Mouse (Mus musculus) megakaryocyte, adult 5-6 weeks (primary cell): ENCODE measurements around the gene Zbtb24. TPM values are rescaled to one million over a fixed set of nuclear protein-coding genes. Genes with fewer than 3 reads are reported as not detected.

Source experiments
- ATAC-seq: 2 replicates; pipeline ENCODE4 v1.8.0; 2016; ENCODE audit warnings: mild to moderate bottlenecking, inconsistent platforms; ENCODE audit not compliant: poor library complexity, severe bottlenecking
- total RNA-seq, 2 experiments: library from RNA; stranded (forward) in 1 of 2; stranded (reverse) in 1 of 2; fragments of 153-499, 151-499 nt in 1 of 2; fragments of 221-1000, 200-1000 nt in 1 of 2; gene quantifications; 2 replicates each; pipeline versions ENCODE4 v1.2.3 to v1.2.4; 2015 to 2017

Gene Zbtb24
- total RNA-seq, 2 experiments from 2014 or later, result 12.6 to 26.2 TPM

- ATAC-seq, result no peak
Measured at GRCm38 (mm10) chr10:41464401-41464955, 14.3 kb downstream of the Zbtb24 start.

- no peak for ATAC-seq
Measured at GRCm38 (mm10) chr10:41467325-41467724, 17.1 kb downstream of the Zbtb24 start.

GRCm38 (mm10) chr10:41470693-41471092, 20.5 kb downstream of the Zbtb24 start:
- no peak for ATAC-seq

GRCm38 (mm10) chr10:41472534-41472933, 22.4 kb downstream of the Zbtb24 start:
- ATAC-seq, result no peak

- ATAC-seq, result peak; percentile 11; the same call in 1 of the 2 replicates
Measured at GRCm38 (mm10) chr10:41472962-41473481, 22.8 kb downstream of the Zbtb24 start.

GRCm38 (mm10) chr10:41473782-41474468, 23.7 kb downstream of the Zbtb24 start:
- ATAC-seq, result peak; percentile 62

GRCm38 (mm10) chr10:41474981-41475391, 24.8 kb downstream of the Zbtb24 start:
- no peak for ATAC-seq

- ATAC-seq, result peak; percentile 50
Measured at GRCm38 (mm10) chr10:41476171-41477017, 26.2 kb downstream of the Zbtb24 start, which contains the start of gene Mical1. Gene Mical1, plus strand, starts transcription at chr10:41476314.

- ATAC-seq, result 0 out of 2 replicates have a peak, but pooled peaks have one; percentile 0
Measured at GRCm38 (mm10) chr10:41477018-41477277, 26.8 kb downstream of the Zbtb24 start.

- peak; percentile 44 for ATAC-seq
Measured at GRCm38 (mm10) chr10:41477278-41478181, 27.3 kb downstream of the Zbtb24 start.

- no peak for ATAC-seq
Measured at GRCm38 (mm10) chr10:41479961-41480360, 29.8 kb downstream of the Zbtb24 start.

GRCm38 (mm10) chr10:41480938-41481880, 31.0 kb downstream of the Zbtb24 start:
- ATAC-seq, result no peak

- ATAC-seq, result no peak
Measured at GRCm38 (mm10) chr10:41482446-41482845, 32.3 kb downstream of the Zbtb24 start.

- no peak for ATAC-seq
Measured at GRCm38 (mm10) chr10:41485778-41486177, 35.6 kb downstream of the Zbtb24 start.

- ATAC-seq, result no peak
Measured at GRCm38 (mm10) chr10:41486506-41487170, 36.5 kb downstream of the Zbtb24 start.

- 0 out of 2 replicates have a peak, but pooled peaks have one; percentile 16 for ATAC-seq
Measured at GRCm38 (mm10) chr10:41488877-41489276, 38.7 kb downstream of the Zbtb24 start.

- no peak for ATAC-seq
Measured at GRCm38 (mm10) chr10:41489294-41489693, 39.1 kb downstream of the Zbtb24 start.

GRCm38 (mm10) chr10:41489708-41490517, 39.7 kb downstream of the Zbtb24 start, which contains the start of the genes Smpd2 and Ppil6:
Gene Smpd2, minus strand, starts transcription at chr10:41490369.
Gene Ppil6, plus strand, starts transcription at chr10:41490439.
- ATAC-seq, result peak; percentile 98
